Mouse (Mus musculus) ES-E14 (cell line): ENCODE results near the gene Aldh3a1. TPM values are rescaled to one million over a fixed set of nuclear protein-coding genes. Genes with fewer than 3 reads are reported as not detected.

Source experiments
- DNase-seq: peaks from one replicate; pipeline ENCODE4 v3.0.0-alpha.2; 2013; ENCODE audit warnings: low read depth, low spot score
- H3K27ac ChIP-seq: 2 replicates; pipeline ENCODE4 v1.5.1; 2012; ENCODE audit warnings: low read depth, mild to moderate bottlenecking, low read length, moderate library complexity, mixed read lengths; ENCODE audit not compliant: poor library complexity, insufficient read depth, severe bottlenecking
- H3K36me3 ChIP-seq: 2 replicates; pipeline ENCODE4 v1.6.1; 2012; ENCODE audit warnings: mild to moderate bottlenecking, low read length, moderate library complexity, mixed read lengths; ENCODE audit not compliant: control insufficient read depth, poor library complexity, insufficient read depth, severe bottlenecking
- H3K4me1 ChIP-seq, 2 experiments: fragments of 150-350 bp in 1 of 2; sonication (generic) in 1 of 2; 2 replicates each; pipeline ENCODE4 v1.6.1; 2012; ENCODE audit warnings: low read length in 2 of 2, mild to moderate bottlenecking in 1 of 2, mixed read lengths in 1 of 2; ENCODE audit not compliant: control insufficient read depth in 2 of 2, insufficient read depth in 2 of 2, poor library complexity in 1 of 2
- H3K4me3 ChIP-seq, 2 experiments: fragments of 150-350 bp in 1 of 2; sonication (generic) in 1 of 2; 2 replicates each; pipeline ENCODE4 v1.5.1; 2012; ENCODE audit warnings: low read length in 2 of 2, low read depth in 1 of 2, mild to moderate bottlenecking in 1 of 2, mixed read lengths in 1 of 2; ENCODE audit not compliant: insufficient read depth in 1 of 2, poor library complexity in 1 of 2, severe bottlenecking in 1 of 2
- H3K9ac ChIP-seq: 2 replicates; pipeline ENCODE4 v1.6.1; 2012; ENCODE audit warnings: low read depth, mild to moderate bottlenecking, low read length, mixed read lengths; ENCODE audit not compliant: poor library complexity, insufficient read depth, severe bottlenecking
- H3K9me3 ChIP-seq: fragments of 150-350 bp; sonication (generic); 2 replicates; pipeline ENCODE4 v1.6.1; 2012; ENCODE audit warnings: low read depth, mild to moderate bottlenecking, low read length; ENCODE audit not compliant: control insufficient read depth, insufficient read depth
- CHD2 ChIP-seq: IDR thresholded peaks from 2 replicates; pipeline ENCODE4 v1.6.1; 2014; ENCODE audit warnings: mild to moderate bottlenecking, low read depth, low read length, inconsistent platforms
- HCFC1 ChIP-seq: IDR thresholded peaks from 2 replicates; pipeline ENCODE4 v1.6.1; 2012; ENCODE audit warnings: low read length, inconsistent platforms, borderline replicate concordance; ENCODE audit not compliant: insufficient read depth
- MAFK ChIP-seq: IDR thresholded peaks from 2 replicates; pipeline ENCODE4 v1.6.1; 2014; ENCODE audit warnings: mild to moderate bottlenecking, low read depth, low read length, inconsistent platforms; ENCODE audit not compliant: insufficient read depth
- ZC3H11A ChIP-seq: IDR thresholded peaks from 2 replicates; pipeline ENCODE4 v1.6.1; 2012; ENCODE audit warnings: low read depth, mild to moderate bottlenecking, inconsistent platforms, low read length, borderline replicate concordance
- ZNF384 ChIP-seq: IDR thresholded peaks from 2 replicates; pipeline ENCODE4 v1.6.1; 2012; ENCODE audit warnings: low read depth, low read length, inconsistent platforms
- in situ Hi-C, 2 experiments: fragments of 600-800 bp; cut with MboI; formaldehyde crosslinking; loops; one replicate each; pipeline ENCODE4 v1.15.1; 2025; ENCODE audit warnings: low sequenced_read_pairs in 2 of 2, inconsistent platforms in 1 of 2; ENCODE audit not compliant: unreplicated experiment in 2 of 2
- total RNA-seq: library from RNA; depleted of rRNA; stranded (reverse); fragments of 300-350 nt; gene quantifications from 2 replicates; pipeline ENCODE4 v1.2.3, GENCODE M21; 2012; rRNA removed

Gene Aldh3a1
- total RNA-seq: 1.2 and 2.0 TPM in 2 replicates

GRCm38 (mm10) chr11:61207487-61208246 lies at the start of gene Aldh3a1:
TSS of gene Aldh3a1 (plus strand) at chr11:61207537.
- Histone ChIP-seq H3K9ac (no peak within 1 kb of the TSS), H3K36me3 (no peaks in the 10 kb centered on the region), H3K4me3 (no peak within 1 kb of the TSS), H3K9me3 (no peaks in the 10 kb centered on the region), H3K27ac (no peak within 1 kb of the TSS), H3K4me1 (peaks cover 2 to 5% of the 10 kb centered on the region in 2 experiments; a peak in 1 of 4 replicates)
- TF ChIP-seq CHD2 (no peak), MAFK (no peak), HCFC1 (no peak), ZC3H11A (no peak), ZNF384 (no peak)
- DNase-seq: no peak
- in situ Hi-C loops: no loop called here

- no peaks in the 10 kb centered on the region for H3K4me1 ChIP-seq
- no peaks in the 10 kb centered on the region for H3K9me3 ChIP-seq
- TF ChIP-seq ZC3H11A (no peak), MAFK (no peak), HCFC1 (no peak), ZNF384 (no peak), CHD2 (no peak)
- peaks cover 84% of the 10 kb centered on the region for H3K36me3 ChIP-seq
- no peak overlapping the region for H3K27ac ChIP-seq
- in situ Hi-C loops: no loop called here
- no peak overlapping the region for H3K4me3 ChIP-seq
- no peak overlapping the region for H3K9ac ChIP-seq
- no peak for DNase-seq
Measured at GRCm38 (mm10) chr11:61158141-61158540, 49.2 kb upstream of the Aldh3a1 start.

GRCm38 (mm10) chr11:61159796-61160732 lies 47.3 kb upstream of the Aldh3a1 start:
- Histone ChIP-seq H3K9ac (no peak overlapping the region), H3K4me3 (no peak overlapping the region), H3K4me1 (no peaks in the 10 kb centered on the region), H3K27ac (no peak overlapping the region), H3K36me3 (peaks cover 84% of the 10 kb centered on the region), H3K9me3 (no peaks in the 10 kb centered on the region)
- in situ Hi-C loops: no loop called here
- TF ChIP-seq CHD2: no peak
- TF ChIP-seq MAFK: no peak
- no peak for TF ChIP-seq HCFC1
- no peak for TF ChIP-seq ZNF384
- no peak for TF ChIP-seq ZC3H11A
- no peak for DNase-seq

- Histone ChIP-seq H3K9me3 (no peaks in the 10 kb centered on the region), H3K4me3 (no peak overlapping the region), H3K9ac (no peak overlapping the region), H3K27ac (no peak overlapping the region), H3K36me3 (peaks cover 80% of the 10 kb centered on the region), H3K4me1 (no peaks in the 10 kb centered on the region)
- DNase-seq: no peak
- in situ Hi-C loops: no loop called here
- TF ChIP-seq ZNF384 (no peak), HCFC1 (no peak), CHD2 (no peak), ZC3H11A (no peak), MAFK (no peak)
Measured at GRCm38 (mm10) chr11:61161121-61161520, 46.2 kb upstream of the Aldh3a1 start.
